Mouse (Mus musculus): Measurements from ENCODE around the gene Tor4a. TPM values are rescaled to one million over a fixed set of nuclear protein-coding genes. Genes with fewer than 3 reads are reported as not detected.

Gene Tor4a
- polyA plus RNA-seq, 1 experiment from 2014 or later, result 0.94 TPM

Other genes starting within 250 kb of the Tor4a start
- 16.8 and 30.6 TPM in 2 replicates for gene Zmynd19, start 247.1 kb downstream of the Tor4a start, polyA plus RNA-seq (2014; fragmentation: Nextera tagmentation; extraction: Ambion mirVana)
- gene Dph7, start 234.5 kb downstream of the Tor4a start, polyA plus RNA-seq (2014; fragmentation: Nextera tagmentation; extraction: Ambion mirVana), result 30.4 and 30.7 TPM in 2 replicates
- 165 and 167 TPM in 2 replicates for gene Mrpl41, start 221.8 kb downstream of the Tor4a start, polyA plus RNA-seq (2014; fragmentation: Nextera tagmentation; extraction: Ambion mirVana)
- 2.9 TPM in 2 replicates for gene Pnpla7, start 220.9 kb downstream of the Tor4a start, polyA plus RNA-seq (2014; fragmentation: Nextera tagmentation; extraction: Ambion mirVana)
- 37.6 and 51.1 TPM in 2 replicates for gene Nsmf, start 142.5 kb downstream of the Tor4a start, polyA plus RNA-seq (2014; fragmentation: Nextera tagmentation; extraction: Ambion mirVana)
- not detected in 2 replicates for gene Entpd8, start 116.6 kb downstream of the Tor4a start, polyA plus RNA-seq (2014; fragmentation: Nextera tagmentation; extraction: Ambion mirVana)
- gene Noxa1, start 101.7 kb downstream of the Tor4a start, polyA plus RNA-seq (2014; fragmentation: Nextera tagmentation; extraction: Ambion mirVana), result not detected in 2 replicates
- gene Nrarp, start 16.1 kb downstream of the Tor4a start, polyA plus RNA-seq (2014; fragmentation: Nextera tagmentation; extraction: Ambion mirVana), result 44.6 and 60.5 TPM in 2 replicates
- 89.6 and 93.7 TPM in 2 replicates for gene Nelfb, start 14.6 kb upstream of the Tor4a start, polyA plus RNA-seq (2014; fragmentation: Nextera tagmentation; extraction: Ambion mirVana)
- not detected in 2 replicates for gene Stpg3, start 17.8 kb upstream of the Tor4a start, polyA plus RNA-seq (2014; fragmentation: Nextera tagmentation; extraction: Ambion mirVana)
- gene Fam166a, start 21.9 kb upstream of the Tor4a start, polyA plus RNA-seq (2014; fragmentation: Nextera tagmentation; extraction: Ambion mirVana), result not detected in 2 replicates
- gene Tubb4b, start 27.8 kb upstream of the Tor4a start, polyA plus RNA-seq (2014; fragmentation: Nextera tagmentation; extraction: Ambion mirVana), result 519 and 526 TPM in 2 replicates
- not detected in 2 replicates for gene Slc34a3, start 37.5 kb upstream of the Tor4a start, polyA plus RNA-seq (2014; fragmentation: Nextera tagmentation; extraction: Ambion mirVana)
- not detected in 2 replicates for gene Rnf224, start 39.9 kb upstream of the Tor4a start, polyA plus RNA-seq (2014; fragmentation: Nextera tagmentation; extraction: Ambion mirVana)
- 21.7 and 23.9 TPM in 2 replicates for gene Rnf208, start 45.4 kb upstream of the Tor4a start, polyA plus RNA-seq (2014; fragmentation: Nextera tagmentation; extraction: Ambion mirVana)
- not detected in 2 replicates for gene Cysrt1, start 45.6 kb upstream of the Tor4a start, polyA plus RNA-seq (2014; fragmentation: Nextera tagmentation; extraction: Ambion mirVana)
- 4.3 and 4.9 TPM in 2 replicates for gene AL732309.1, start 50.0 kb upstream of the Tor4a start, polyA plus RNA-seq (2014; fragmentation: Nextera tagmentation; extraction: Ambion mirVana)
- 12.2 and 14.6 TPM in 2 replicates for gene Tmem203, start 58.6 kb upstream of the Tor4a start, polyA plus RNA-seq (2014; fragmentation: Nextera tagmentation; extraction: Ambion mirVana)
- 4.0 and 4.5 TPM in 2 replicates for gene Tprn, start 65.7 kb upstream of the Tor4a start, polyA plus RNA-seq (2014; fragmentation: Nextera tagmentation; extraction: Ambion mirVana)
- 244 and 248 TPM in 2 replicates for gene Ssna1, start 75.6 kb upstream of the Tor4a start, polyA plus RNA-seq (2014; fragmentation: Nextera tagmentation; extraction: Ambion mirVana)
- gene Anapc2, start 75.6 kb upstream of the Tor4a start, polyA plus RNA-seq (2014; fragmentation: Nextera tagmentation; extraction: Ambion mirVana), result 107 and 110 TPM in 2 replicates
- not detected in 2 replicates for gene Tmem210, start 91.3 kb upstream of the Tor4a start, polyA plus RNA-seq (2014; fragmentation: Nextera tagmentation; extraction: Ambion mirVana)
- gene Lrrc26, start 93.0 kb upstream of the Tor4a start, polyA plus RNA-seq (2014; fragmentation: Nextera tagmentation; extraction: Ambion mirVana), result not detected in 2 replicates
- 3.6 and 3.9 TPM in 2 replicates for gene Grin1, start 122.3 kb upstream of the Tor4a start, polyA plus RNA-seq (2014; fragmentation: Nextera tagmentation; extraction: Ambion mirVana)
- 86.7 and 133 TPM in 2 replicates for gene Man1b1, start 135.5 kb upstream of the Tor4a start, polyA plus RNA-seq (2014; fragmentation: Nextera tagmentation; extraction: Ambion mirVana)
- 13.4 and 21.3 TPM in 2 replicates for gene Dpp7, start 159.5 kb upstream of the Tor4a start, polyA plus RNA-seq (2014; fragmentation: Nextera tagmentation; extraction: Ambion mirVana)
- 4.1 and 6.5 TPM in 2 replicates for gene Uap1l1, start 168.8 kb upstream of the Tor4a start, polyA plus RNA-seq (2014; fragmentation: Nextera tagmentation; extraction: Ambion mirVana)
- gene Sapcd2, start 175.4 kb upstream of the Tor4a start, polyA plus RNA-seq (2014; fragmentation: Nextera tagmentation; extraction: Ambion mirVana), result 41.0 and 45.2 TPM in 2 replicates
- 0.21 TPM in 1 of 2 replicates, not detected in the other for gene Entpd2, start 199.0 kb upstream of the Tor4a start, polyA plus RNA-seq (2014; fragmentation: Nextera tagmentation; extraction: Ambion mirVana)
- 123 and 151 TPM in 2 replicates for gene Npdc1, start 202.5 kb upstream of the Tor4a start, polyA plus RNA-seq (2014; fragmentation: Nextera tagmentation; extraction: Ambion mirVana)
- 0.11 TPM in 1 of 2 replicates, not detected in the other for gene Fut7, start 226.4 kb upstream of the Tor4a start, polyA plus RNA-seq (2014; fragmentation: Nextera tagmentation; extraction: Ambion mirVana)
- 3.5 and 3.7 TPM in 2 replicates for gene Abca2, start 231.8 kb upstream of the Tor4a start, polyA plus RNA-seq (2014; fragmentation: Nextera tagmentation; extraction: Ambion mirVana)

Data from hindbrain, embryonic 11.5 days (tissue).